Mouse (Mus musculus) left cerebral cortex, postnatal 10 days (tissue): ENCODE results near the gene Ptms. TPM values are rescaled to one million over a fixed set of nuclear protein-coding genes. Genes with fewer than 3 reads are reported as not detected.
A peak's percentile ranks its signal among the peaks of the same experiment; 100 is the strongest.

ENCODE experiments used
- DNase-seq, 2 experiments: peaks; one replicate each; pipeline ENCODE4 v3.0.0; 2021 to 2022; ENCODE audit warnings: low spot score in 2 of 2, mixed read lengths in 1 of 2; ENCODE audit errors: extremely low spot score in 1 of 2
- intact Hi-C: fragments of 180-260 bp; cut with DNase I; formaldehyde crosslinking; loops from one replicate; pipeline ENCODE4 v1.15.1; 2025
- total RNA-seq, 2 experiments: library from RNA; stranded (reverse); gene quantifications; 2 replicates each; pipeline ENCODE4 v1.2.3; 2021

Gene Ptms
- total RNA-seq, 2 experiments from 2014 or later: 1,368 to 1,394 TPM

DNA sequence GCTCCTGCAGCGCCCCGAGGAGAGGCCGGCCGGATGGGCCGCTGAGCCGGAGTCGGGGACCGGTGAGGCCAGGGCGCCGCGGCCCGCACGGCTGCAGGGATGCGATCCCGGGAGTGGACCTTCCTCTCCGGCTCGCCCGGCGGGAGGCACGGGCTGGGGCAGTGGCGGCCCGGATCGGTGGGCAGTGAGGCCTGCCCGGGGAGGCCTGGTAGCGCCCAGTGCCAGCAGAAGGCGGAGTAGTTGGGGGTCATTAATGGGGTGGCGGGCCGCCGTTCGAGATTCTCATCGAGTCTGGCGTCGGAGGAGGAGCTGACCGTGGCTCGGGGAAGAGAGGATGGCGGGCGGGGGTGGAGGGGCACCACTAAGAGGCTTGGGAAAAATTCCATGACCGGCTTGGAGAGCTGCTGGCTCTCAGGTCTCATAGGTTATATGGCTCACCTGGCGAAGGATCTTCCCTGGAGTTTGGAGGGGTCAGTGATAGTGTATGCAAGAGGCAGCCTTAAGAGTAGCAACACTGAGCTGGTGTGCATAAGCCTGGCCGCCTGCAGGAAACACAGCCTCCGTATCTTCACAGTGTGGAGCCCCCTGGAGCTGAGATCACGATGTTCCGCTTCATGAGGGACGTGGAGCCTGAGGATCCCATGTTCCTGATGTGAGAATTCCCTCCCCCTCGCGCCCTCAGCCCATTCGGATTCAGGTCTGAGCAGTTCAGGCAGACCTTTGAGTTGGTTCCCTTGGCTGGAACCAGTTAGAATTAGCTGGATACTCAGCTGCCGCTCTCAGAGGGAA lies 11.8 kb upstream of the Ptms start:
- peak; percentile 51 to 74 for DNase-seq
- intact Hi-C loops: loop anchor here (10.0 kb wide), 1 partner anchor 153 kb away; no protein-coding TSS in a partner anchor

DNA sequence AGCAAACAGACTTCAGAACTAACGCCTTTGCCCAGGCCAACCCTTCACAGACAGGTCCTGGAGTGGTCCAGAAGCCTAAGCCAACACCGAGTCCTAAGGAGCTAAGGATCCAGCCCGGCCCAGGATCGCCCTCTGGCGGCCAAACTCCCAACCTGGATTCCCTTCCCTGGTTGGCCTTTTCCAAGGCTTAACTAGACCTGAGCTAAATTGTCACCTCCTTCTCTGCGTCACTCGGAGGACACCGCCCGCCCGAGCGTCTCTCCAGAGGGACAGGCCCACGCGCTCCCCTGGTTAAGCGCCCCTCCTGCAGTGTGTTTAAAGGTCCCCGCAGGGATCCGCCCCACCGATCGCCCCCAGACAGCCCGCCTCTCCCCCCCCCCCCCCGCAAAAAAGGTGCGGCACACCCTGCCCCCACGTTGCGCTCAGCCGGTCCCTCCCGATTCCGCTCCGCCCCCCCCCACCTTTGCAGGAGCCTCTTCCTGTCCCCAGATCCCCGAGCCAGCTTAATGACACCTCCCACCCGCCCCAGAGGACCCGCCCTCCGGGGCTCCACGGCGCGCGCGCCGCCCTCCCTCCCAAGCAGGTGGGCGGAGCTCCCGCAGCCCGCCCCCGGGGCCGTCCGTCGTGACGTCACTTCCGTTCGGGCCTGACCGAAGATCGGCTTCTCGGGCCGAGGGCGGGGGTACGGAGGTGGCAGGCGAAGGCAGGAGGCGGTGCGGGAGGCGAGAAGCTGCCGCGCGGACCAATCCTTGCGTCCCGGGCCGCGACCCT lies 11.0 kb upstream of the Ptms start, which contains the start of gene Mlf2:
Gene Mlf2 (plus strand): TSS at position 633 of the 771 bp plus-strand sequence.
- peak; percentile 96 to 99 for DNase-seq
- intact Hi-C loops: loop anchor here (10.0 kb wide), 1 partner anchor 154 kb away; no protein-coding TSS in a partner anchor

DNA sequence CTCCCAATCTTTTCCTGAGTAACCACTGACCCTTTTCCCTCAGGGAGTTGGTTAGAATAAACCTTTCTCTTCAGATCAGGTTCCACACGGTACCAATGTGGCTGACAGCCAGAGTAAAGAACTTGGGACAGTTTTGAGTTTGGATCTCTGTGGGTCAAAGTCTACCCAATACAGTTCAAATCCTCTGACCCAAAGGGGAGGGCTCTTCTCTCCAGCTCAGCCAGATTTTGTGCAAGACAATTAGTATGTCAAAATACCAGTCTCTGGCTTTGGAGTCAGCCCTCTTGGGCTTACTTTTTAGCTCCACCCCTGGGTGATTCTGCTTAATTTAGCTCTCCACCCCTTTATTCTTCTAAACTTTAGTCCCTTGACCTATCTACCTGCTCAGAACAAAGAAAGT lies 10.3 kb upstream of the Ptms start:
- intact Hi-C loops: loop anchor here (10.0 kb wide), 1 partner anchor 155 kb away; no protein-coding TSS in a partner anchor
- DNase-seq: no peak

DNA sequence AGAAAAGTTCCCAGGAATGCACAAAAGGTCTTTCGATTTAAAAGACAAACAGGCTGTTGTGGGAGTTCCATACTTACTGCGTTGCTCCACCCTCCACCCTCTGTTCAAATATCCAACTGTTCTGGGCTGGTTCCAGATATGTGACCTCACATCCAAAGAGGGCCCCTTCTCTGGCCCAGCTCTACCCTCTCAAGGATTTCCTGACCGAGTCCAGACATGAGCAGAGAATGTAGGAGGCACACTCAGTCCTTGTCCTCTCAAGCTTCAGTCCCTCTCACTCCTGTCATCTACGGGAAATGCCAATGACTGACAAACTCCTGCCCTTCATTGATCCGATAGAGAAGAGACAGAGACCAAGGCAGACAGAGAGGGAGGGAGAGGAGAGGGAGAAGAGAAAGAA lies 6.0 kb upstream of the Ptms start:
- intact Hi-C loops: no loop called here
- DNase-seq: no peak

DNA sequence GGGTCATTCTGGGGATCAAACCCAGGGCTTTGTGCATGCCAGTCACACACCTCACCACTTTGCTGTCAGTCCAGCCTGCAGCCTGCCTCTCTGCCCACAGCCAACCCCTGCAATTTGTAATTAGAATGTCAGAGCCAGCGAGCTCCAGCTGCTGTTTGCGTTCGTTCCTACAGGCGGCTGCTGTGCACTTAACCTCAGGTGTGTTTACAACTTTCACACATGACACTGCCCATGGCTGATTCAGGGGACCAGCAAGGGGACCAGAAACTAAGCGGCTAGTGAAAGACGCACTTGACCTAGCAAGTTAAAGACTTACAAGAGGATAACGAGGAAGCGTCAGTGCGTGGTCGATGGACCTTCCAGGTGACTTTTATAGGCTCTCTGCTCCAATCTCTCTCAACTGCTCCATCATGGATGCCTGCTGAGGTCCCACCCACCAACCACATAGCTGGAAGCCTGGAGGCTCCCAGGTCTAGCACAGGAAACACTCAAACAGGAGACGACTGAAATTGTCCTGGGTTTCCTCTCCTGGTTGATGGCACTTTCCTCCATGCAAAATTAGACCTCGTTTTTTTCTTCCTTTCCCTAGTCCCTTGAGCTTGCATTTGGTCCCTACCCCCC lies 5.4 kb upstream of the Ptms start:
- no peak for DNase-seq
- intact Hi-C loops: no loop called here

DNA sequence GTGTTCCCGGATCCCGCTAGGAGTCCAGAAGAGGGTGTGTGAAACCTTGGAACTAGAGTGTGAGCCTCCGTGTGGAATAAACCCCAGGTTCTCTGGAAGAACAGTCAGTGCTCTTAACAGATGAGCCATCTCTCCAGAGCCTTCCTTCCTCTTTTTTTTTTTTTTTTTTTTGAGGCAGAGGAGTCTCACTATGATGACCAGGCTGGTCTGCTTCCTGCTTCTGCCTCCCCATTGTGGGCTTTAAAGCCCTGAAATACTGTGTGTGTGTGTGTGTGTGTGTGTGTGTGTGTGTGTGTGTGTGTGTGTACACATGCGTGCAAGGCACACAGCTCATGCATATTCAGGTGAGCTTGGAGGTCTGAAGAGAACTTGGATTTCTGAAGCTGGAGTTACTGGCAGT lies 1.6 kb upstream of the Ptms start:
- DNase-seq: no peak
- intact Hi-C loops: no loop called here

DNA sequence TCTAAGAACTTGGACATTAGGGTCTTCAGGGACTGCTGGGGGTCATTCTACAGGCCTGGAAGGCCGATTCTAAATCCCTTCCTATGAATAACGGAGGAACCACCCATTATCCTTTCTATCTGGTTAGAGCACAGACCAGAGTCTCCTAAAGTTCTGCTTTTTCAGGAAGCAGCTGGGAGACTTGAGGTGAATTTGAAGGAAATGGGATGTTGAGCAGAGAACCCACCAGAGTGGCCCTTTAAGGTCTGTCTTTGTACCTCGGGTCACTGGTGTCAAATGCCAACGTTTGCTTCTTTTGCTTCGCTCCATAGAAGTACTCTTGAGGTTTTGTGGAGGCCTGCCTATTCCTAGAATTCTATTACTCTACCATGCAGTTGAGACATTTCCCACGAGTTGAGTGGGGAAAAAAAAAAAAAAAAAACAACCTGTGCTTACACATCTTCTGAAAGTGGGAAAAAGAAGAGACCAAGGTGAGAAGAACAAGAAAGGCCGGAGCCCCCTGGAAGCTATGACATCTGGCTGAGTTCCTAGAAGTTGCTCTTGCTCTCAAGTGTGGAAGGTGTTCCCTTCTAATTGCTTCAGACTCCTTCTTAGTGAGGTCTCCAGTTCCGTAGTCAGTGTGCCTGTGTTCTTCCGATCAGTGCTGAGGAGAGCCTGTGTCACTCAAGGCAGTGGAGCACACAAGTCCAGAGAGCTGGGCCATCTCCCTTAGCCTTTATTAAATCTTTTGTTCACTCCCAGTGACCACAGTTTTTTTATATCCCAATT lies 599 bp upstream of the Ptms start:
- no peak for DNase-seq
- intact Hi-C loops: no loop called here

DNA sequence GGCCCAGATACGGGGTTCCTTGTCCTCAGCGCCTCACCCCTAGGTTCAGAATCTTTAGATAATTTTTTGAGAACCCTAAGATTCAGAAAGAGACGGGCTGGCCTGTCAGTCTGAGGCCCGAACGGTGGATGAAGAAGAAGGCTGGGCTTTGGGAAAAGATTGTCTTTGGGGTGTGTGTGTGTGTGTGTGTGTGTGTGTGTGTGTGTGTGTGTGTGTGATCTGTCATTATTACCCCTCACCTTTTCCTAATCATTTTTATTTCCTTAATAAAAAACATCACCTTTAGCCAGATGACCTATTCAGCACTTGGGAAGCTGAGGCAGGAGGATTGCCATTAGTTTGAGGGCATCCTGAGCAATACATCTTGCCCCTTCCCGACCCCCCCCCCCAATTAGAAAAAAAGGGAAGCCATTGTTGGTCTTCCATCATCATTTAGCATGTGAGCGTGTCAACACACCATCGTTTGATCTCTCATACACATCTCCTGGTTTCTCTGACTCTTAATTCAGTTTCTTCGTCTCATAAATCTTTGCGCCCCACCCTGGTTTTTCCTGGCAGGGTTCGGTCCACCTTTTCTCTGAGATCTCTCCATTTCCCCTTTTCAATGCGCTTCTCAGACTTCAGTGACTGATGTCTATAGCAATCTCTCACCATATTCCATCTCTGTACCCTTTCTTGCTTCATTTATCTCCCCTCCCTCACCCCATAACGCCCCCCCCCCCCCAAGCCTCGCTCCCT lies 844 bp downstream of the Ptms start:
- intact Hi-C loops: no loop called here
- no peak for DNase-seq

DNA sequence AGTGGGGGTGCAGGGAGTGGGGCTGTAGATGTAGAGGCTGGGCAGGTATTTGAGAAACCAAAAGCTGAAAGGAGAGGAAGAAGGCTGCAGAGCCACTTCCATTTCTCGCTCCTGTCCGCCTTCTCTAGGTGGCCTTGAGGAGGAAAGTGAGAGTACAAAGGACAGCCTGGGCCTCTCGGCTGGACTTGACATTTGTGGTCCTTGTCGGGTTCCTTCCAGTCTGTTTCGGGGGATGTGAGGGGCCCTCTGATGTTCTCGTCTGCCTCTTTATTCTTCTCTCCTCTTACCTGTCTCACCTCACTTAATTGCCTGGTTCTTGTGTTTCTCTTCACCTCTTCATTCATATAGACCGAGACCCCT lies 1.6 kb downstream of the Ptms start:
- DNase-seq: no peak
- intact Hi-C loops: no loop called here

DNA sequence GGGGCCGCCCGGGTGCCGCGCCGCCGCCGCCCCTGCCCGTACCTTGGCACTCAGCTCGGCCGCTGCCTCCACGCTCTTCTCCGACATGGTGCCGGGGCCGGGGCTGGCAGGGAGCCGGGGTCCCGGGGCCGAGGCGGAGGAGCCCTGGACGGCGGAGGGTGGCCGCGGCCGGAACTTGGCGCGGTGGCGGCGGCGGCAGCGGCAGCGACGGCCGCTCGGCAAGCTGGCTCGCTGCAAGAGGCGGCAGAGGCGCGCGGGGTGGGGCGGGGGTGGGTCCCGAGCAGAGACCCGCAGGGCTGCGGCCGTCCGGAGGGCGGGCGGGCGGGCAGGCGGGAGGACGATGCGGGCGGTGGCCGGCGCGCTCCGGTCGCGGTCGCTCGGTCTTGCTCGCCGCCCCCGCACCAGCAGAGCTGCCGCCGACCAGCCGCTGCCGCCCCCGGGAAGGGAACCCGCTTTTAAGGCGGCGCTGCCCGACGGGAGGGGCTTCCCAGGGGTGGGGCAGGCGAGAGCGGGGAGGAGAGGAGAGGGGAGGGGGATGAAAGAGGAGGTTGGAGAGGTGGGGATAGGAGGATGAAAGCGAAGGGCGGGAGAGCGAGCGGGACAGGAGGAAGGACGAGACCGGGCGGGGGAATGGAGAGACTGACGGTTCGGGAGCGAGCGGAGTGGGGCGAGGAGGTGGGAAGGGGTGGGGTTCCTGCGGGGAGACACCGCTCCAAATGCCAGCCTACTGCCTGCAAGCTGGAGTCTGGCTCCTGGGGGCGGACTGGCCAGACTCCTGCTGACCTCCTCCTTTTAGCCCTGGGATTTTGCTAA lies 2.2 kb downstream of the Ptms start:
- intact Hi-C loops: loop anchor here (2.0 kb wide), 1 partner anchor 57 kb away; no protein-coding TSS in a partner anchor
- DNase-seq: peak; percentile 94 to 95

DNA sequence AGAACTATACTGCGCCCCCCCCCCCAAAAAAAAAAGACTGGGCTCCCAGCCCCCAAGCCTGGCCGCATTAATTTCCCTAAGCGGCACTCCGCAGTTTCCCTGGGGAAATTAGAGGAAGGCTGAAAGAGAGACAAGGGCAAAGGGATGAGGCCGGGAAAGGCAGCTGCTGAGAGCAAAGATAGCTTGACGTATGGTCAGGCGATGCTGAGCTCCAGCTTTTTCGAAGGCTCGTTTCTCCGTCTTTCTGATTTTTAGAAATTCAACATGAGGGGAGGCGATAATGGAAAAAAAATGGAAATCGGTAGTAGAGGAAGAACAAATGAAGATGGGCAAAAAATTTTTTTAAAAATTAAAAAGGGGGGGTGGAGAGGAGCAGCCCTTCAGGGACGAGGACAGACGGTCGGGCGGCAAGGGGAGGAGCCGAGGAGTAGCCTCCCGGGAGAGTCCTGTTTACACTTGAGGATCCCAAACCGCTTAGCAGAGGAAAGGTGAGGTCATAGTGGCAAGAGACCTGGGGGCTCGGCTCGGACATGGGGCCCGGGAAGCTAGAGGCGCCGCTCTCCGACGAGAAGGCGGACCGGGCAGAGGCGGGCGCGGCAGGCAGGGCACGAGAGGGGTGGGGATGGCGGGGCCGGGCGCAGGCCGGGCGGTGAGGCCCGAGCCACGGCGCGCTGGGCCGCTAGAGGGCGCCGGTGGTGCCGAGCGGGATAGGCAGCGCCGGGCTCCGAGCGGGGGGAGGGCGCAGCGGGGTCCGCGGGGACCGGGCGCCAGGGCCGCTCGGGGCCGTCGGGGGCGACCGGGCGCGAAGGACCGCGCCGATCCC lies 3.0 kb downstream of the Ptms start:
- peak; percentile 74 to 94 for DNase-seq
- intact Hi-C loops: loop anchor here (2.0 kb wide), 1 partner anchor 56 kb away; no protein-coding TSS in a partner anchor

DNA sequence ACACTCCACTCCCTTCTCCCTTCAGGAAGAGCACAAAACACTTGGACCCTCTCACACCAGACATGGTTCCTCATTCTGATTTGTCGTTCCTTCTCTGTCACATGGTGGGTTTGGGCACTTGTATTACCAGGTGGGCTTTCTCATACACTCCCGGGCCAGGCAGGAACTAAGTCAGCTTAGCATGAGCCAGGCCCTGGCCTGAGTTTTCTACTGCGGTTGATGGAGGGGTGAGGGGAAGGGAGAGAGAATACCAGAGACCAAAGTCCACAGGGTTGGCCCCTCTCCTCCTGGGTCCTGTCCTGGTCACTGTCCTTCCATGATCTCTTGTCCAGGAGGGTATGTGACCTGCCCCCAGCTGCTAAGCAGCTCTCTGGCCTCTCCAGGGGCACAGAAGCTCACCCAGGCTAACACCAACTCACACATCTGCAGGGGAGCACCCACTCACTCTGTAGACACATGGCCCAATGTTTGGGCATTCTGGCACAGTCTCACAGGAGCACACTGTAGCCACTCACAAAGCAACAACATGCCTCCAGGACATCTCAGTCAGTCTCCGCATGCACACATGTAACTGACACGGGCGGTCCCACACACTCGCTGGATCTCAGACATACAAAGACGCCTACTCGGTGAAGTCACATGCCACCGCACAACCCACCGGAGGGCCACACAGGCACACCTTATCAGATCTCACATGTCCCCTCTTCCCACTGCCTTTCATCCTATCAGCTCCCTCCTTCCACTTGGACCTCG lies 3.8 kb downstream of the Ptms start:
- DNase-seq: peak in 1 of 2 experiments; percentile 60
- intact Hi-C loops: loop anchor here (2.0 kb wide), 1 partner anchor 55 kb away; no protein-coding TSS in a partner anchor

DNA sequence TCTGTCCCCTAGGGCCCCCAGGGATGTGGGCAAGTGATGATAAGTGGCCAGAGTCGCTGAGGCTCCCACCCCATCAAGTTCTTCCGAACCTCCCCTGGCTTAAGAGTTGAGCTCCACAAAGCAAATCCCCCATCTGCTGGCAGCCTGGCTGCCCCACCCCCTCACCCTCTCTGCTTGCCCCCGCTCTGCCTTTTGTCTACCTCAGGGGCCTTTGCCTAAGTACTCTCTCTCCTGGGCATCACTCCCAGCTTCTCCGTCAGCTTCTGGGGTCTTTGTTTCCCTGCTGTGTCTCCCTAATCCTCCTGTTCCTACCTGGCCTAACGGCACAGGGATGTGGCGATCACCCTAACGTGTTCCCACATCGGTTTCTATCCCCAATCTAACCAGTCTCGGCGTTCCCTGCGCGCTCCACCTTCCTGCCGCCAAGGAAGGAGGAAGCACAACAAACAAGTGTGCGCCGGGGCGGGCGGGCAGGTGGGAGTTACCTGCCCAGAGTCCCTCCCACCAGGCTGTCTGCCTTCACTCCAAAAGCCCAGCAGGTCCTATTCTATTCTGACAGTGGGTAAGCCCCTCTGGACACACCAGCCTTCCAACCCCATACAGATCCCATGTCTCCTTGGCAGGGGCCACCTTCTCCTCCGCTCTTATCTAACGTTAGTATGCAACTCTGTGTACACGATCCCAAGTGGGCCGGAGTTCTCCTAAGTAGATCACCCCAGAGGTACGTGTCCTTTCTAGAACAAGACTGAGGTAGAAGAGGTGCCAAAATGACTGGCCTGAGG lies 4.6 kb downstream of the Ptms start:
- peak in 1 of 2 experiments; percentile 49 for DNase-seq
- intact Hi-C loops: no loop called here

DNA sequence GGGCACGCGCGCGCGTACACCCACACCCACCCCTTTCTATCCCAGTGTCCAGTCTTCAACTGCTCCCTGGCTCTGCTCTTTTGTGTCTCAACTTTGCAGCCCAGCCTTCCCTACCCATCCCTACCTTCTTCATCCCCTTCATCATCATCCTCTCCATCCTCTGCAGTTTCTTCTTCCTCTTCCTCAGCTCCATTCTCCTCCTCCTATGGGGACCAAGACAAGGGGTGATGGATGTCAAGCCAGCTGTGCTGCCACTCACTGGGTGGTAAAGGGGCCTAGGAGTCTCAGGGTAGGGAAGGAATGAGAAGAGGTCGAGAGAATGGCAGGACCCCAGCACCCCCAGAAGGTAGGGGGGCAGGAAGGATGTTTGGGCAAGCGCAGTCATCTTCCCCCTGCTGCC lies 5.4 kb downstream of the Ptms start:
- intact Hi-C loops: no loop called here
- DNase-seq: no peak

DNA sequence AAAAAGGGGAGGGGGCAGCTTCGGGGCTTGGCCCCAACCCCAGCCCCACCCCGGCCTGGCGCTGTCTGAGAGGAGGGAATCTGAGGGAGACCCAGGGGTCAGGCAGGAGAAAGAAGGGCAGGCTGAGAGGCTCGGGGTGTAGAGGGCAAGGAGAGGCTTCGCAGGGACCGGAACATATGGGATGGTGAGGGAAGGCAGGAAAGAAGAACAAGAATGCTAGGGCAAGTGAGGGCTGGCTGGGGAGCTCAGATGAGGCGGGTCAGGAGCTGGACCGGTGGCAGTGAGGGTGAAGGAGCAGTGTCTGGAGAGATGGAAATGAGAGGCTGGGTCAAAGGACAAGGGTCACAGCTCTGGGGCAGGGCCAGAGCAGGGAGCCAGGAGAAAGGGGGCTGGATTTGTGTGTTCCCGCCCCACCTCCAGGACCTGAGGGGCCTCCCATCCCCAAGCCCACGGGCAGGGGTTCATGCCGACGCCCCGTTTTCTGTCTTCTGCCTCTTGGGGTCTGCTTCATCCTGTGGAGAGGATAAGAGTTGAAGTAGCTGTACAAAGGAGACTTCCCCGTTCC lies 6.1 kb downstream of the Ptms start:
- intact Hi-C loops: no loop called here
- DNase-seq: no peak
